Mouse (Mus musculus): ENCODE results near the gene Cds2. TPM values are rescaled to one million over a fixed set of nuclear protein-coding genes. Genes with fewer than 3 reads are reported as not detected.
"Not testable (repeated sequence)": the region's sequence is repeated elsewhere in the genome, so short reads cannot be mapped to it uniquely, and the experiment has no call there.

The Cds2 gene
- total and polyA plus RNA-seq, 2 experiments from 2014 or later: 22.6 to 61.5 TPM

DNA sequence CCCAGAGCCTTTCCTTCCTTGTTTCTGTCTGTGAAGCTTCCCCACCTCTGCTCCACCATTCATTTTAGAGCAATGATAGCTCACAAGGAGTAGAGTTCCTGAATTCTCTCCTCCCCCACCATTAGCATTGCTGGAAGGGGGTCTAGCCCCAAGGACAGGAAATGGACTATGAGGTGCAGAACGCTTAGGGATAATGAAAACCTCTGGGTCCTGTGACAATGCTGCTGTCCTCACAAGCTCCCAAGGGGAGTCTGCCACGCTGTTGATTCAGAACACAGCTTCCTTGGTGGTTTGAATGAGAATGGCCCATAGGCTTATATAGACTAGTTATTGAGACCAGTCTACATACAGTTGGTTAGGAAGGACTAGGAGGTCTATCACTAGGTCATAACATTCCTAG lies 27.7 kb upstream of the Cds2 start:
- DNase-seq (ENCODE audit: low spot score) (no peak), ATAC-seq (ENCODE audit: insufficient read depth, low read depth) (no peak)
- no peak overlapping the region for H3K4me3 ChIP-seq (ENCODE audit: low read depth, low read length)
- H3K4me1 ChIP-seq (ENCODE audit: control insufficient read depth, insufficient read depth): no peaks in the 10 kb centered on the region
- 35% methylated on average over 2 of the region's 2 CpGs for WGBS
- H3K36me3 ChIP-seq (replicated peaks; ENCODE audit: control insufficient read depth, insufficient read depth, low read length): 0 out of 2 replicates have a peak, but pooled peaks cover 7% of the 10 kb centered on the region
- H3K9me3 ChIP-seq (replicated peaks; ENCODE audit: control insufficient read depth, low read length): no peaks in the 10 kb centered on the region
- H3K27me3 ChIP-seq (ENCODE audit: control insufficient read depth, insufficient read depth, low read length): no peaks in the 10 kb centered on the region
- no peak overlapping the region for H3K27ac ChIP-seq (ENCODE audit: low read depth)
- H3K4me2 ChIP-seq (ENCODE audit: low read depth, low read length): no peak overlapping the region
- TF ChIP-seq EP300 (IDR thresholded peaks at IDR 0.05; ENCODE audit: low read depth): no peak
- no peak overlapping the region for H3K9ac ChIP-seq (replicated peaks; ENCODE audit: low read depth, low read length)

DNA sequence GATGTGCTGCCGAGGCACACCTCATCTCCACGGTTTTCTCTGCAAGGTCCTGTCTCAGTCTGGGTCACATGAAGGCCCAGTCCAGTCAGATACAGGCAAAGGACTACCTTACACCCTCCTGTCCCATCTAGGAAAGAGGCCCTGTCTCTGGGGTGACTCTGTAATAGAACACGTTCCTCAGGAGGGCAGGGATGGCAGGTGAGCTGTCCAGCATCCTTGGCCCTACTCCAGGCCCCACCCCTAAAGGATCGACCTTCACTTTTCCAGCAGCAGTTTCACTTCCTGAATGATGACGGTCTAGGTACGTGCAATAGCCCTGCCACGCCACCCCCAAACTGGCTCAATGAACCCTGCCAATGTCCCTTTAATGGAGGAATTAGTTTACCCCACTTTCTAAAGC lies 27.0 kb upstream of the Cds2 start:
- no peak overlapping the region for H3K4me3 ChIP-seq (ENCODE audit: low read depth, low read length)
- 0 out of 2 replicates have a peak, but pooled peaks cover 7% of the 10 kb centered on the region for H3K36me3 ChIP-seq (replicated peaks; ENCODE audit: control insufficient read depth, insufficient read depth, low read length)
- DNase-seq (ENCODE audit: low spot score): no peak
- WGBS: 66% methylated on average over 7 of the region's 7 CpGs
- H3K9ac ChIP-seq (replicated peaks; ENCODE audit: low read depth, low read length): no peak overlapping the region
- no peak for TF ChIP-seq CTCF (IDR thresholded peaks at IDR 0.05; ENCODE audit: low read depth)
- no peak for TF ChIP-seq EP300 (IDR thresholded peaks at IDR 0.05; ENCODE audit: low read depth)
- H3K27me3 ChIP-seq (ENCODE audit: control insufficient read depth, insufficient read depth, low read length): no peaks in the 10 kb centered on the region
- no peak overlapping the region for H3K4me2 ChIP-seq (ENCODE audit: low read depth, low read length)
- ATAC-seq (ENCODE audit: insufficient read depth, low read depth): no peak
- no peaks in the 10 kb centered on the region for H3K4me1 ChIP-seq (ENCODE audit: control insufficient read depth, insufficient read depth)
- H3K9me3 ChIP-seq (replicated peaks; ENCODE audit: control insufficient read depth, low read length): no peaks in the 10 kb centered on the region
- H3K27ac ChIP-seq (ENCODE audit: low read depth): no peak overlapping the region

DNA sequence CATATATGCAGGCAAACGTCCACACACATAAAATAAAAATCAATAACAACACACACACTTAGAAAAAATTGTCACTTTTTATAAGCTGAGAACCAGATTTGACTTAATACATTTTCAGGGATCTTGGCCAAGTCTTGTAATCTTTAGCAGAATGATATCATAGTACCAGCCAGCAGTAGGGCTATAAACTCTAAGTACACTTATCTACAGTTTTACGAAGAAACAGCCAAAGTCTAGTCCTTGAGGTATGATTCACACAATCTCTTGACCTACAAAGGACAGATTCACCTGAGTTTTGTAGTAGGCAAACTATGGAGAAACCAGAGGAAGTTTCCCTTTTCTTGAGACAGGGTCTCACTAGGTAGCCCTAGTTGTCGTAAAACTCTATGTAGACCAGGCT lies 23.5 kb upstream of the Cds2 start:
- H3K27me3 ChIP-seq (ENCODE audit: control insufficient read depth, insufficient read depth, low read length); H3K4me1 ChIP-seq (ENCODE audit: control insufficient read depth, insufficient read depth); H3K4me3 ChIP-seq (ENCODE audit: low read depth, low read length); H3K9me3 ChIP-seq (replicated peaks; ENCODE audit: control insufficient read depth, low read length); ATAC-seq (ENCODE audit: insufficient read depth, low read depth); H3K9ac ChIP-seq (replicated peaks; ENCODE audit: low read depth, low read length); H3K27ac ChIP-seq (ENCODE audit: low read depth); DNase-seq (ENCODE audit: low spot score); H3K4me2 ChIP-seq (ENCODE audit: low read depth, low read length): not testable (repeated sequence)
- peaks cover 29% of the 10 kb centered on the region for H3K36me3 ChIP-seq (replicated peaks; ENCODE audit: control insufficient read depth, insufficient read depth, low read length)
- WGBS: 74% methylated on average over 3 of the region's 3 CpGs

DNA sequence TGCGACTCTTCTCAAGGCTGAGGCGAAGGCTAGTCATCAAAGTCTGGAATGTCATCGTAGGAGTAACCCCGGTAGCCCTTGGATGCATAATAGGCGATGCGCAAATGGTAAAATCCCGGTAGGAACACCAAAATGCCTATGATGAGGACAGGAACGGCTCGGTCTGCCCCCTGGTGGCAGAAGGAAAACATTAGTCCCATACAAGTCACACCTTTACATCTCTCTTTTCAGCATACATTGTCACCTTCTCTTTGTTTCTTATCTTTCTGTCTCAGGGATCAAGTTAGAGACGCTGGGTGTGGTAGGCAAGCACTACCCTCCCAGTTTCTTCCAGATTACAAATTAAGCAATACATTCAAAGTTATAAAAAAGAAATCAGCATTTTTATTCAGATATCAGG lies 22.5 kb upstream of the Cds2 start:
- not testable (repeated sequence) for H3K27ac ChIP-seq (ENCODE audit: low read depth); H3K4me3 ChIP-seq (ENCODE audit: low read depth, low read length); ATAC-seq (ENCODE audit: insufficient read depth, low read depth); H3K27me3 ChIP-seq (ENCODE audit: control insufficient read depth, insufficient read depth, low read length); H3K9me3 ChIP-seq (replicated peaks; ENCODE audit: control insufficient read depth, low read length); H3K4me1 ChIP-seq (ENCODE audit: control insufficient read depth, insufficient read depth); H3K9ac ChIP-seq (replicated peaks; ENCODE audit: low read depth, low read length); H3K4me2 ChIP-seq (ENCODE audit: low read depth, low read length)
- peak; percentile 20 for DNase-seq (ENCODE audit: low spot score)
- peaks cover 32% of the 10 kb centered on the region for H3K36me3 ChIP-seq (replicated peaks; ENCODE audit: control insufficient read depth, insufficient read depth, low read length)
- TF ChIP-seq CTCF (IDR thresholded peaks at IDR 0.05; ENCODE audit: low read depth): peak; percentile 60
- 35% methylated on average over 7 of the region's 10 CpGs for WGBS

DNA sequence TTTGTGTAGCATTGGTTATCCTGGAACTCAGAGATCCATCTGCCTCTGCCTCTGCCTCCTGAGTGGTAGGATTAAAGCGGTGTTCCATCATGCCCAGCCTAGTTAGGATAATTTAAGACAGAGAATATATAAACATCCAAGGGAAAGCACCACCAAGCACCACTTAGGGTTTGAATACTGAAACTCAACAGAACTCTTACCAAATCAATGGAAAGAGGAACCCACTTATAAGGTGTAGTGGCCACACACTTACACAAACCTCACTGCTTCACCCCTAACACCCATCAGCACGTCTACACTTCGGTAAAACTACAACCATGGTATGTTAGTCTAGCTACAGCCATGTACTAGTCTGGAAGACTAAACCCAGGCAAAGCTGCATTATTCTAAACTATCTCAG lies 19.6 kb upstream of the Cds2 start:
- no peaks in the 10 kb centered on the region for H3K27me3 ChIP-seq (ENCODE audit: control insufficient read depth, insufficient read depth, low read length)
- no peak overlapping the region for H3K27ac ChIP-seq (ENCODE audit: low read depth)
- H3K36me3 ChIP-seq (replicated peaks; ENCODE audit: control insufficient read depth, insufficient read depth, low read length): peaks cover 32% of the 10 kb centered on the region
- no peak for ATAC-seq (ENCODE audit: insufficient read depth, low read depth)
- H3K4me2 ChIP-seq (ENCODE audit: low read depth, low read length): no peak overlapping the region
- no peak overlapping the region for H3K9ac ChIP-seq (replicated peaks; ENCODE audit: low read depth, low read length)
- TF ChIP-seq EP300 (IDR thresholded peaks at IDR 0.05; ENCODE audit: low read depth) (no peak), CTCF (IDR thresholded peaks at IDR 0.05; ENCODE audit: low read depth) (no peak)
- WGBS: 87% methylated on average over 3 of the region's 3 CpGs
- H3K9me3 ChIP-seq (replicated peaks; ENCODE audit: control insufficient read depth, low read length): no peaks in the 10 kb centered on the region
- no peak overlapping the region for H3K4me3 ChIP-seq (ENCODE audit: low read depth, low read length)
- no peak for DNase-seq (ENCODE audit: low spot score)
- H3K4me1 ChIP-seq (ENCODE audit: control insufficient read depth, insufficient read depth): peaks cover 11% of the 10 kb centered on the region; the same call in 1 of the 2 replicates

DNA sequence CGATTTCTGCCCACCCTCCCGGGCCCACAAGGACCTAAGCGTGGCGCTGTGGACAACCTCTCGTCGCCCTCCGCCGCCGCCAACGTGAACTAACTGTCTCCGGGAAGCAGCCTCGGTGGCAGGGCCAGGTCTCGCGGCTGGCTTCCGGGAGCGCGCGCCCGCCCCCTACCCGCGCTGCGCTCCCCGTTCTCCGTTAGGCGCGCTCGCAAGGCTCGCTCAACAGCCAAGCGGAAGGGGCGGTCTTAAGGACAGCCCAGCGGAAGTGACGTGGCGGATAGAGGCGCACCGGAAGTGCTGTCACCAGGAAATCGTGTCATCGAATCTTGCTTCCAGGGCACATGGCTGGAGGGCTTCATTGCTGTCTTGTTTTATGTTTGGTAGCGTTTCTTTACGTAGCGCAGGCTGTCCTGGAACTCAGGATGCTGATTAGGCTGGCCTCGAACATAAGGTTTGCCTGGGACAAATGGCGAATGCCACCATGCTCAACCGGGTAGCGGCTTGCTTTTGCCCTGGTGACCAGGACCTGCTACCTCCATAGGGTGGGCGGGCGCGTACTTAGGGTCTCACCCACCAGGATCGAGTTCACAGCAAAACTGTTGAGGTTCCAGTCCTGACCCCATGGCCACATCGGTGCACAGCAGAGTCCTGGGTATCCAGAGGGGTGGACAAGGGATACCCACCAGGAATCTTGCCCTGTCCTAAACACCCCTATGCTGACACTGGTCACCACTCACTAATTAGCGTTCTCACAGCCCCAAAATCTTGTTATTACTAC lies 15.2 kb upstream of the Cds2 start, which contains the start of gene Tmem230:
TSS of gene Tmem230 (minus strand) at position 269 of the 775 bp plus-strand sequence.
- DNase-seq (ENCODE audit: low spot score) (peak; percentile 97), ATAC-seq (ENCODE audit: insufficient read depth, low read depth) (peak; percentile 96)
- TF ChIP-seq EP300 (IDR thresholded peaks at IDR 0.05; ENCODE audit: low read depth) (peak; percentile 77), CTCF (IDR thresholded peaks at IDR 0.05; ENCODE audit: low read depth) (peak; percentile 22; the same call in 1 of the 2 replicates)
- peaks cover 33% of the 10 kb centered on the region for H3K36me3 ChIP-seq (replicated peaks; ENCODE audit: control insufficient read depth, insufficient read depth, low read length)
- H3K4me2 ChIP-seq (ENCODE audit: low read depth, low read length): peak within 1 kb of the TSS; percentile 64
- H3K9ac ChIP-seq (replicated peaks; ENCODE audit: low read depth, low read length): peak within 1 kb of the TSS; percentile 79
- peak within 1 kb of the TSS; percentile 81 for H3K27ac ChIP-seq (ENCODE audit: low read depth)
- H3K4me3 ChIP-seq (ENCODE audit: low read depth, low read length): peak within 1 kb of the TSS; percentile 60
- 7% methylated on average over 50 of the region's 50 CpGs for WGBS
- peaks cover 21% of the 10 kb centered on the region for H3K4me1 ChIP-seq (ENCODE audit: control insufficient read depth, insufficient read depth)
- H3K9me3 ChIP-seq (replicated peaks; ENCODE audit: control insufficient read depth, low read length): no peaks in the 10 kb centered on the region
- H3K27me3 ChIP-seq (ENCODE audit: control insufficient read depth, insufficient read depth, low read length): no peaks in the 10 kb centered on the region

Measured in heart, postnatal 0 days (tissue).